Mouse (Mus musculus) forebrain, embryonic 11.5 days (tissue): ENCODE results near the gene Saysd1. TPM values are rescaled to one million over a fixed set of nuclear protein-coding genes. Genes with fewer than 3 reads are reported as not detected.

Source experiments
- ATAC-seq: fragments of 200-750 bp; cut with Nextera tagmentation; replicated peaks from 2 replicates; pipeline ENCODE4 v1.8.0; 2017; ENCODE audit warnings: moderate TSS enrichment; ENCODE audit not compliant: low FRiP score
- DNase-seq: peaks from one replicate; pipeline ENCODE4 v3.0.0-alpha.2; 2017; ENCODE audit warnings: low spot score
- H3K27ac ChIP-seq: fragments of 300-500 bp; sonication (generic); 2 replicates; pipeline ENCODE4 v1.5.1; 2014; ENCODE audit warnings: low read depth, low read length
- H3K27me3 ChIP-seq: fragments of 300-500 bp; sonication (generic); 2 replicates; pipeline ENCODE4 v1.6.1; 2014; ENCODE audit warnings: mild to moderate bottlenecking, low read length, mixed read lengths; ENCODE audit not compliant: control insufficient read depth, insufficient read depth
- H3K36me3 ChIP-seq: fragments of 300-500 bp; sonication (generic); 2 replicates; pipeline ENCODE4 v1.6.1; 2014; ENCODE audit warnings: mild to moderate bottlenecking, low read length, moderate library complexity, mixed read lengths; ENCODE audit not compliant: control insufficient read depth, insufficient read depth
- H3K4me1 ChIP-seq: fragments of 300-500 bp; sonication (generic); replicated peaks from 2 replicates; pipeline ENCODE4 v1.6.1; 2014; ENCODE audit warnings: low read length, mixed read lengths; ENCODE audit not compliant: control insufficient read depth, insufficient read depth
- H3K4me2 ChIP-seq: fragments of 300-500 bp; sonication (generic); 2 replicates; pipeline ENCODE4 v1.6.1; 2014; ENCODE audit warnings: low read depth, mild to moderate bottlenecking, low read length, moderate library complexity, mixed read lengths; ENCODE audit not compliant: severe bottlenecking
- H3K4me3 ChIP-seq: fragments of 300-500 bp; sonication (generic); 2 replicates; pipeline ENCODE4 v1.5.1; 2014; ENCODE audit warnings: low read depth, low read length
- H3K9ac ChIP-seq: fragments of 300-500 bp; sonication (generic); 2 replicates; pipeline ENCODE4 v1.6.1; 2014; ENCODE audit warnings: low read length
- H3K9me3 ChIP-seq: fragments of 300-500 bp; sonication (generic); 2 replicates; pipeline ENCODE4 v1.6.1; 2016; ENCODE audit warnings: low read length, mixed read lengths; ENCODE audit not compliant: control insufficient read depth
- WGBS: fragments of 180-500 bp; shearing (Covaris S2); extraction: QIAGEN DNeasy Blood & Tissue Kit; methylation state at CpG from one replicate; pipeline ENCODE4 v1.1.7; 2014; 5-methylcytosine and 5-hydroxymethylcytosine counted together
- polyA plus RNA-seq: library from polyadenylated mRNA; unstranded; fragments of >200 nt; fragmentation: Nextera tagmentation; extraction: Ambion mirVana; gene quantifications from 2 replicates; pipeline ENCODE4 v1.2.1, GENCODE M21; 2014

Saysd1 gene
- polyA plus RNA-seq, 1 experiment from 2014 or later = 11.6 TPM

DNA sequence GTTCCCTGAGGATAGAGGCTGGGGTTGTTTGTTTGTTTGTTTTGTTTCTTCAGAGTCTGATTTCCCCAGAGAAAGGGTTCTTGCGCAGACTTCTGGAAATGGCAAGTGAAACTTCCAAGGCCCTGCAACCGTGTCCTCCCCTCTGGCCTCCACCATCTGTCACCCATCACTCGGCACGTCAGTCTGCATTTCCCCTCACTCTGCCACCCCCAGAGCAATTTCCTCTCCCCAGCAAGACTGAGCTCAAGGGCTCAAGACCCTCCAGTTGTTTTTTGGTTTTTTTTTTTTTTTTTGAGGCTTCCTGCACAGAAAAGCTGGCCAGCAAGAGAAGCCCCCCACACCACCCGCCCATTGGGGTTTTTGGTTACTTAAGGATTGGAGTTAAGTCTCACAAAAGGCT lies 34.2 kb upstream of the Saysd1 start:
- no peak for ATAC-seq
- no peak overlapping the region for H3K9ac ChIP-seq
- no peaks in the 10 kb centered on the region for H3K9me3 ChIP-seq
- no peak overlapping the region for H3K4me3 ChIP-seq
- DNase-seq = no peak
- no peak overlapping the region for H3K27ac ChIP-seq
- H3K4me2 ChIP-seq = no peak overlapping the region
- H3K27me3 ChIP-seq = no peaks in the 10 kb centered on the region
- 82% methylated on average over 5 of the region's 5 CpGs for WGBS
- H3K36me3 ChIP-seq = no peaks in the 10 kb centered on the region; the same call in 1 of the 2 replicates
- H3K4me1 ChIP-seq = no peaks in the 10 kb centered on the region; the same call in 1 of the 2 replicates

DNA sequence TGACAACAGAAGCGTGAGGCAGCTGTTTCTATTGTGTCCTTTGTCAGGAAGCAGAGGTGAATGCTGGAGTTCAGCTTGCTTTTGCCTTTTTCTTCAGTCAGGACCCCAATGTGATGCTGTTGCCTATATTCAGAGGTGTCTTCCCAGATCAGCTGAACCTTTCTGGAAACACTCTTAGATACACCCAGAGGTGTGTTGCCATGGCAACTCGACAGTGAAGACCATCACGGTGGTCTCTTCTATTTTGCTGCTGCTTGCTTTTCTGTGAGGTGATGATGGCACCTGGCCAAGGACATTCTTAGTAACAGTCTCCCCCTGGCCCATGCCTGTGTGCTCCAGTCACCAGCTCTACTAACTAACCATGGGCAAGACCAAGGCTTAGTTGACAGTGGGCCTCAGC lies 33.5 kb upstream of the Saysd1 start:
- Histone ChIP-seq H3K27me3 (no peaks in the 10 kb centered on the region), H3K9ac (no peak overlapping the region), H3K9me3 (no peaks in the 10 kb centered on the region), H3K4me3 (no peak overlapping the region), H3K4me1 (no peaks in the 10 kb centered on the region), H3K27ac (no peak overlapping the region), H3K4me2 (no peak overlapping the region), H3K36me3 (no peaks in the 10 kb centered on the region; the same call in 1 of the 2 replicates)
- ATAC-seq (no peak), DNase-seq (no peak)
- 84% methylated on average over 3 of the region's 3 CpGs for WGBS

GRCm38 (mm10) chr14:20169251-20169650 lies 30.9 kb upstream of the Saysd1 start:
- Histone ChIP-seq H3K27me3 (no peaks in the 10 kb centered on the region), H3K4me1 (no peaks in the 10 kb centered on the region), H3K9ac (no peak overlapping the region), H3K4me2 (no peak overlapping the region), H3K27ac (no peak overlapping the region), H3K9me3 (no peaks in the 10 kb centered on the region), H3K4me3 (no peak overlapping the region), H3K36me3 (no peaks in the 10 kb centered on the region; the same call in 1 of the 2 replicates)
- 93% methylated on average over 4 of the region's 4 CpGs for WGBS
- DNase-seq (no peak), ATAC-seq (no peak)

- H3K4me3 ChIP-seq = no peak overlapping the region
- no peak overlapping the region for H3K4me2 ChIP-seq
- no peaks in the 10 kb centered on the region; the same call in 1 of the 2 replicates for H3K36me3 ChIP-seq
- 88% methylated on average over 1 of the region's 1 CpGs for WGBS
- no peaks in the 10 kb centered on the region for H3K27me3 ChIP-seq
- ATAC-seq (no peak), DNase-seq (no peak)
- no peak overlapping the region for H3K27ac ChIP-seq
- no peaks in the 10 kb centered on the region for H3K9me3 ChIP-seq
- H3K4me1 ChIP-seq = peaks cover 2% of the 10 kb centered on the region; the same call in 1 of the 2 replicates
- no peak overlapping the region for H3K9ac ChIP-seq
Observed at GRCm38 (mm10) chr14:20168478-20168877, 30.1 kb upstream of the Saysd1 start.

DNA sequence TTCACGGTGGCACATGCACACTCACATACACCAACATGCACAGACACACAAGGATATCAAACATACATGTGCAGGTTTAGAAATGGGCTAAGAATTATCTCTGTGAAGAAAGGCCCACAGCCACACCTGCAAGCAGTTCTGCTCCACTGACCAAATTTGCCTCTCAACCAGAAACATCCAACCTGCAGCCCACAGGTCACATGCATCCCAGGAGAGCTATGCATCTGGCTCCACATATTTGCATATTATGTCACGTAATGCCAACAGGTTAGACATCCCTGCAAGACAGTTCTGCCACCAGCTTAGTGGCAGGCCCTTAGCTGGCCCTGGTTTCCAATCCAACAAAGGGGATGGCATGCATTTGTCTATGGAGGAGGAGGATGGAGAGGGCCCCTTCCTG lies 29.7 kb upstream of the Saysd1 start:
- DNase-seq (no peak), ATAC-seq (no peak)
- Histone ChIP-seq H3K27ac (no peak overlapping the region), H3K4me2 (no peak overlapping the region), H3K4me3 (no peak overlapping the region), H3K36me3 (no peaks in the 10 kb centered on the region; the same call in 1 of the 2 replicates), H3K9ac (no peak overlapping the region), H3K27me3 (no peaks in the 10 kb centered on the region), H3K4me1 (peaks cover 2% of the 10 kb centered on the region; the same call in 1 of the 2 replicates), H3K9me3 (no peaks in the 10 kb centered on the region)
- 81% methylated on average over 2 of the region's 2 CpGs for WGBS

- Histone ChIP-seq H3K9me3 (no peaks in the 10 kb centered on the region), H3K27ac (no peak overlapping the region), H3K4me3 (no peak overlapping the region), H3K4me1 (peaks cover 2% of the 10 kb centered on the region; the same call in 1 of the 2 replicates), H3K36me3 (no peaks in the 10 kb centered on the region; the same call in 1 of the 2 replicates), H3K4me2 (no peak overlapping the region), H3K27me3 (no peaks in the 10 kb centered on the region), H3K9ac (no peak overlapping the region)
- ATAC-seq (no peak), DNase-seq (no peak)
- 86% methylated on average over 1 of the region's 1 CpGs for WGBS
Observed at GRCm38 (mm10) chr14:20165413-20165812, 27.1 kb upstream of the Saysd1 start.

- WGBS = 95% methylated on average over 7 of the region's 7 CpGs
- H3K36me3 ChIP-seq = no peaks in the 10 kb centered on the region; the same call in 1 of the 2 replicates
- no peak overlapping the region for H3K4me3 ChIP-seq
- no peak overlapping the region for H3K4me2 ChIP-seq
- DNase-seq = no peak
- H3K9me3 ChIP-seq = no peaks in the 10 kb centered on the region
- H3K9ac ChIP-seq = no peak overlapping the region
- no peak for ATAC-seq
- H3K4me1 ChIP-seq = peaks cover 2% of the 10 kb centered on the region; the same call in 1 of the 2 replicates
- no peaks in the 10 kb centered on the region for H3K27me3 ChIP-seq
- H3K27ac ChIP-seq = no peak overlapping the region
Observed at GRCm38 (mm10) chr14:20164438-20164837, 26.1 kb upstream of the Saysd1 start.

- Histone ChIP-seq H3K4me1 (peaks cover 2% of the 10 kb centered on the region; the same call in 1 of the 2 replicates), H3K27ac (no peak overlapping the region), H3K9me3 (no peaks in the 10 kb centered on the region), H3K4me3 (no peak overlapping the region), H3K9ac (no peak overlapping the region), H3K36me3 (no peaks in the 10 kb centered on the region), H3K27me3 (no peaks in the 10 kb centered on the region), H3K4me2 (no peak overlapping the region)
- 87% methylated on average over 6 of the region's 6 CpGs for WGBS
- no peak for DNase-seq
- no peak for ATAC-seq
Observed at GRCm38 (mm10) chr14:20162686-20163085, 24.4 kb upstream of the Saysd1 start.
